Mouse (Mus musculus) neural tube, embryonic 14.5 days (tissue): ENCODE data around the gene Rnpep. TPM values are rescaled to one million over a fixed set of nuclear protein-coding genes. Genes with fewer than 3 reads are reported as not detected.

Experiments
- ATAC-seq: fragments of 200-750 bp; cut with Nextera tagmentation; 2 replicates; pipeline ENCODE4 v1.8.0; 2017; ENCODE audit warnings: low read depth, mild to moderate bottlenecking, moderate TSS enrichment, moderate library complexity
- H3K27ac ChIP-seq: fragments of 300-500 bp; sonication (generic); 2 replicates; pipeline ENCODE4 v1.5.1; 2014; ENCODE audit warnings: low read depth, mild to moderate bottlenecking, control low read depth, low read length, moderate library complexity, mixed read lengths
- H3K27me3 ChIP-seq: fragments of 300-500 bp; sonication (generic); 2 replicates; pipeline ENCODE4 v1.6.1; 2014; ENCODE audit warnings: low read length; ENCODE audit not compliant: control insufficient read depth, insufficient read depth
- H3K36me3 ChIP-seq: fragments of 300-500 bp; sonication (generic); 2 replicates; pipeline ENCODE4 v1.6.1; 2014; ENCODE audit warnings: low read length, mixed read lengths; ENCODE audit not compliant: control insufficient read depth, insufficient read depth
- H3K4me1 ChIP-seq: fragments of 300-500 bp; sonication (generic); 2 replicates; pipeline ENCODE4 v1.6.1; 2014; ENCODE audit warnings: low read length; ENCODE audit not compliant: control insufficient read depth, insufficient read depth
- H3K4me2 ChIP-seq: fragments of 300-500 bp; sonication (generic); 2 replicates; pipeline ENCODE4 v1.6.1; 2014; ENCODE audit warnings: mild to moderate bottlenecking, low read depth, low read length, control low read depth
- H3K4me3 ChIP-seq: fragments of 300-500 bp; sonication (generic); 2 replicates; pipeline ENCODE4 v1.5.1; 2014; ENCODE audit warnings: low read depth, low read length, control low read depth, mixed read lengths
- H3K9ac ChIP-seq: fragments of 300-500 bp; sonication (generic); replicated peaks from 2 replicates; pipeline ENCODE4 v1.6.1; 2014; ENCODE audit warnings: low read depth, mild to moderate bottlenecking, control low read depth, low read length, mixed read lengths
- H3K9me3 ChIP-seq: fragments of 300-500 bp; sonication (generic); 2 replicates; pipeline ENCODE4 v1.6.1; 2016; ENCODE audit warnings: low read length; ENCODE audit not compliant: control insufficient read depth
- WGBS: fragments of 180-500 bp; shearing (Covaris S2); extraction: QIAGEN DNeasy Blood & Tissue Kit; methylation state at CpG from one replicate; pipeline ENCODE4 v1.1.7; 2014; 5-methylcytosine and 5-hydroxymethylcytosine counted together
- polyA plus RNA-seq: library from polyadenylated mRNA; unstranded; fragments of >200 nt; fragmentation: Nextera tagmentation; extraction: Ambion mirVana; gene quantifications from 2 replicates; pipeline ENCODE4 v1.2.1, GENCODE M21; 2014

Rnpep gene
- polyA plus RNA-seq, 1 experiment from 2014 or later: 89.5 TPM

- ATAC-seq: no peak
- H3K9me3 ChIP-seq: no peaks in the 10 kb centered on the region
- H3K4me3 ChIP-seq: no peak overlapping the region
- no peaks in the 10 kb centered on the region for H3K27me3 ChIP-seq
- WGBS: 90% methylated on average over 9 of the region's 9 CpGs
- H3K4me2 ChIP-seq: no peak overlapping the region
- H3K27ac ChIP-seq: no peak overlapping the region
- H3K4me1 ChIP-seq: peaks cover 6% of the 10 kb centered on the region; the same call in 1 of the 2 replicates
- H3K9ac ChIP-seq: no peak overlapping the region
- peaks cover 22% of the 10 kb centered on the region for H3K36me3 ChIP-seq
Observed at GRCm38 (mm10) chr1:135263316-135263715, 20.6 kb downstream of the Rnpep start.

GRCm38 (mm10) chr1:135262329-135262728 is 21.6 kb downstream of the Rnpep start:
- no peaks in the 10 kb centered on the region for H3K9me3 ChIP-seq
- no peak overlapping the region for H3K27ac ChIP-seq
- H3K36me3 ChIP-seq: peaks cover 22% of the 10 kb centered on the region
- no peak overlapping the region for H3K9ac ChIP-seq
- peaks cover 6% of the 10 kb centered on the region; the same call in 1 of the 2 replicates for H3K4me1 ChIP-seq
- ATAC-seq: no peak
- WGBS: 83% methylated on average over 3 of the region's 3 CpGs
- no peak overlapping the region for H3K4me2 ChIP-seq
- no peaks in the 10 kb centered on the region for H3K27me3 ChIP-seq
- H3K4me3 ChIP-seq: no peak overlapping the region

GRCm38 (mm10) chr1:135260931-135261330 is 23.0 kb downstream of the Rnpep start:
- Histone ChIP-seq H3K27ac (no peak overlapping the region), H3K4me2 (no peak overlapping the region), H3K4me1 (peaks cover 6% of the 10 kb centered on the region; the same call in 1 of the 2 replicates), H3K4me3 (no peak overlapping the region), H3K9me3 (no peaks in the 10 kb centered on the region), H3K9ac (no peak overlapping the region), H3K27me3 (no peaks in the 10 kb centered on the region), H3K36me3 (peaks cover 16% of the 10 kb centered on the region)
- ATAC-seq: no peak
- 78% methylated on average over 6 of the region's 6 CpGs for WGBS

- H3K36me3 ChIP-seq: 0 out of 2 replicates have a peak, but pooled peaks cover 3% of the 10 kb centered on the region
- peak overlapping the region; percentile 42; the same call in 1 of the 2 replicates for H3K4me2 ChIP-seq
- no peak overlapping the region for H3K27ac ChIP-seq
- WGBS: under 1% methylated on average over 10 of the region's 10 CpGs
- H3K9me3 ChIP-seq: no peaks in the 10 kb centered on the region
- H3K4me3 ChIP-seq: no peak overlapping the region
- peaks cover 6% of the 10 kb centered on the region; the same call in 1 of the 2 replicates for H3K4me1 ChIP-seq
- no peak overlapping the region for H3K9ac ChIP-seq
- peak; percentile 86; the same call in 1 of the 2 replicates for ATAC-seq
- no peaks in the 10 kb centered on the region for H3K27me3 ChIP-seq
Observed at GRCm38 (mm10) chr1:135259128-135259436, 24.8 kb downstream of the Rnpep start.

GRCm38 (mm10) chr1:135258380-135259127 is 25.3 kb downstream of the Rnpep start, which contains the start of gene Elf3:
Elf3 (minus strand) TSS chr1:135258568.
- no peaks in the 10 kb centered on the region for H3K9me3 ChIP-seq
- H3K4me3 ChIP-seq: no peak within 1 kb of the TSS
- peaks cover 6% of the 10 kb centered on the region; the same call in 1 of the 2 replicates for H3K4me1 ChIP-seq
- peak; percentile 44; the same call in 1 of the 2 replicates for ATAC-seq
- peak within 1 kb of the TSS; percentile 42; the same call in 1 of the 2 replicates for H3K4me2 ChIP-seq
- H3K27me3 ChIP-seq: no peaks in the 10 kb centered on the region
- 6% methylated on average over 19 of the region's 19 CpGs for WGBS
- H3K27ac ChIP-seq: no peak within 1 kb of the TSS
- H3K9ac ChIP-seq: no peak within 1 kb of the TSS
- no peaks in the 10 kb centered on the region for H3K36me3 ChIP-seq

GRCm38 (mm10) chr1:135256299-135256698 is 27.6 kb downstream of the Rnpep start:
- H3K9me3 ChIP-seq: no peaks in the 10 kb centered on the region
- no peaks in the 10 kb centered on the region for H3K27me3 ChIP-seq
- H3K4me3 ChIP-seq: no peak overlapping the region
- H3K9ac ChIP-seq: no peak overlapping the region
- no peak overlapping the region for H3K27ac ChIP-seq
- H3K36me3 ChIP-seq: no peaks in the 10 kb centered on the region
- WGBS: 81% methylated on average over 6 of the region's 6 CpGs
- peaks cover 6% of the 10 kb centered on the region; the same call in 1 of the 2 replicates for H3K4me1 ChIP-seq
- no peak overlapping the region for H3K4me2 ChIP-seq
- ATAC-seq: no peak

GRCm38 (mm10) chr1:135252854-135253253 is 31.0 kb downstream of the Rnpep start:
- no peak overlapping the region for H3K4me3 ChIP-seq
- no peak for ATAC-seq
- H3K27me3 ChIP-seq: no peaks in the 10 kb centered on the region
- H3K4me2 ChIP-seq: no peak overlapping the region
- H3K27ac ChIP-seq: no peak overlapping the region
- no peaks in the 10 kb centered on the region for H3K36me3 ChIP-seq
- H3K4me1 ChIP-seq: no peaks in the 10 kb centered on the region
- no peak overlapping the region for H3K9ac ChIP-seq
- WGBS: 68% methylated on average over 4 of the region's 4 CpGs
- H3K9me3 ChIP-seq: no peaks in the 10 kb centered on the region

GRCm38 (mm10) chr1:135251405-135251804 is 32.5 kb downstream of the Rnpep start:
- Histone ChIP-seq H3K27me3 (no peaks in the 10 kb centered on the region), H3K4me3 (no peak overlapping the region), H3K4me2 (no peak overlapping the region), H3K27ac (no peak overlapping the region), H3K4me1 (no peaks in the 10 kb centered on the region), H3K9me3 (no peaks in the 10 kb centered on the region), H3K9ac (no peak overlapping the region), H3K36me3 (no peaks in the 10 kb centered on the region)
- WGBS: 92% methylated on average over 8 of the region's 8 CpGs
- no peak for ATAC-seq

- no peaks in the 10 kb centered on the region for H3K36me3 ChIP-seq
- no peak overlapping the region for H3K4me3 ChIP-seq
- H3K27ac ChIP-seq: no peak overlapping the region
- no peaks in the 10 kb centered on the region for H3K4me1 ChIP-seq
- 75% methylated on average over 2 of the region's 3 CpGs for WGBS
- H3K27me3 ChIP-seq: no peaks in the 10 kb centered on the region
- no peaks in the 10 kb centered on the region for H3K9me3 ChIP-seq
- no peak for ATAC-seq
- no peak overlapping the region for H3K4me2 ChIP-seq
- H3K9ac ChIP-seq: no peak overlapping the region
Observed at GRCm38 (mm10) chr1:135250706-135251105, 33.2 kb downstream of the Rnpep start.
